Mouse (Mus musculus) lung, postnatal 0 days (tissue): ENCODE measurements at regions not wholly inside any gene's neighbourhood (a gene's known extent, or its start where the extent isn't known, plus 50 kb on each side); places are given as distances from the start of the nearest gene placed in this dataset.

Experiments used
- CTCF ChIP-seq: IDR thresholded peaks from 2 replicates; pipeline ENCODE4 v1.5.1; 2016; ENCODE audit warnings: antibody characterized with exemption, mild to moderate bottlenecking
- EP300 ChIP-seq: IDR thresholded peaks from 2 replicates; pipeline ENCODE4 v1.6.1; 2016; ENCODE audit warnings: antibody characterized with exemption, mild to moderate bottlenecking, control low read depth

- TF ChIP-seq CTCF (no peak), EP300 (no peak)
Observed at GRCm38 (mm10) chr5:17210723-17211245, 162.2 kb upstream of the Speer4f2 start.
